Mouse (Mus musculus) fat pad, adult 2 months (tissue): ENCODE results near the gene Scn1b.

Source experiments
- DNase-seq: peaks from one replicate; pipeline ENCODE4 v3.0.0-alpha.2; 2011; ENCODE audit warnings: low read depth, low spot score; ENCODE audit errors: extremely low read depth

Gene Scn1b

GRCm38 (mm10) chr7:31149751-31150565 lies 23.2 kb upstream of the Scn1b start:
- no peak for DNase-seq

GRCm38 (mm10) chr7:31149271-31149670 lies 22.5 kb upstream of the Scn1b start:
- DNase-seq = no peak

- DNase-seq = no peak
These were observed 22.0 kb upstream of the Scn1b start for GRCm38 (mm10) chr7:31148756-31149155.

GRCm38 (mm10) chr7:31148086-31148485 lies 21.3 kb upstream of the Scn1b start:
- DNase-seq = no peak

- DNase-seq = no peak
These were observed 18.9 kb upstream of the Scn1b start for GRCm38 (mm10) chr7:31145596-31146160.

GRCm38 (mm10) chr7:31144886-31145285 lies 18.1 kb upstream of the Scn1b start:
- DNase-seq = no peak

- DNase-seq = no peak
These were observed 14.1 kb upstream of the Scn1b start for GRCm38 (mm10) chr7:31140941-31141340.

- DNase-seq = no peak
These were observed 13.5 kb upstream of the Scn1b start for GRCm38 (mm10) chr7:31140302-31140701.

- DNase-seq = no peak
These were observed 13.0 kb upstream of the Scn1b start for GRCm38 (mm10) chr7:31139765-31140164.

GRCm38 (mm10) chr7:31135717-31136116 lies 8.9 kb upstream of the Scn1b start:
- DNase-seq = no peak

GRCm38 (mm10) chr7:31131866-31132265 lies 5.1 kb upstream of the Scn1b start:
- no peak for DNase-seq

GRCm38 (mm10) chr7:31130841-31131240 lies 4.0 kb upstream of the Scn1b start:
- DNase-seq = no peak

- DNase-seq = no peak
These were observed 3.4 kb upstream of the Scn1b start for GRCm38 (mm10) chr7:31130197-31130596.

- no peak for DNase-seq
These were observed 1.4 kb upstream of the Scn1b start for GRCm38 (mm10) chr7:31128157-31128705.

GRCm38 (mm10) chr7:31126211-31126751 lies 522 bp downstream of the Scn1b start:
- DNase-seq = no peak

GRCm38 (mm10) chr7:31125116-31125515 lies 1.7 kb downstream of the Scn1b start:
- DNase-seq = no peak

- DNase-seq = no peak
These were observed 2.4 kb downstream of the Scn1b start for GRCm38 (mm10) chr7:31124381-31124780.

GRCm38 (mm10) chr7:31123697-31124096 lies 3.1 kb downstream of the Scn1b start:
- DNase-seq = no peak

- no peak for DNase-seq
These were observed 3.9 kb downstream of the Scn1b start for GRCm38 (mm10) chr7:31122641-31123631.

- no peak for DNase-seq
These were observed 7.2 kb downstream of the Scn1b start for GRCm38 (mm10) chr7:31119556-31119955.

GRCm38 (mm10) chr7:31118486-31118885 lies 8.3 kb downstream of the Scn1b start:
- DNase-seq = no peak
